Mouse (Mus musculus): ENCODE results near the gene Pros1. TPM values are rescaled to one million over a fixed set of nuclear protein-coding genes. Genes with fewer than 3 reads are reported as not detected.

Gene Pros1
- polyA plus RNA-seq, 1 experiment, result 60.1 TPM

DNA sequence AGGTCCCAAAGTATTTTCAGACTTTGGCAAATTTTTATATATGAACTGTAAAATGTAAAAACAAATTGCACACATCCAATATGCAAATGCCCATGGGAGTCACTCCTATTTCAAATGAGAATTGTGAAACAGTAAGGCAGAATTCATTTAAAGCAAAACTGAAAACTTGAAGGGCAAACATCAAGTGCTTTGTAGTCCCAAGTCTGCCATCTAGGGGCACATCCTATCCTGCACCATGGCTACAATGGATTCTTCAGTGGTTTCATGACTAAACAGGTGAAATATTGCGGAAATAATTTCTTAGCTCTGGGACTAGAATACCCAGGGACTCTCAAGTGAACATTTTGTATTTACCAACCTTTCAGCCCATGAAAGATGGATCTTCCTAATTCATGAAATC, 3.9 kb downstream of the Pros1 start:
- Histone ChIP-seq H3K4me3 (ENCODE audit: insufficient read depth, low read length) (no peak overlapping the region), H3K4me1 (ENCODE audit: control insufficient read depth, insufficient read depth, low read length) (peaks cover 29% of the 10 kb centered on the region), H3K27ac (ENCODE audit: insufficient read depth, low read depth, low read length) (peak overlapping the region; percentile 64)
- TF ChIP-seq CTCF (IDR thresholded peaks at IDR 0.05; ENCODE audit: low read depth, low read length) (no peak), POLR2A (IDR thresholded peaks at IDR 0.05; ENCODE audit: borderline replicate concordance, low read depth, low read length) (no peak)

DNA sequence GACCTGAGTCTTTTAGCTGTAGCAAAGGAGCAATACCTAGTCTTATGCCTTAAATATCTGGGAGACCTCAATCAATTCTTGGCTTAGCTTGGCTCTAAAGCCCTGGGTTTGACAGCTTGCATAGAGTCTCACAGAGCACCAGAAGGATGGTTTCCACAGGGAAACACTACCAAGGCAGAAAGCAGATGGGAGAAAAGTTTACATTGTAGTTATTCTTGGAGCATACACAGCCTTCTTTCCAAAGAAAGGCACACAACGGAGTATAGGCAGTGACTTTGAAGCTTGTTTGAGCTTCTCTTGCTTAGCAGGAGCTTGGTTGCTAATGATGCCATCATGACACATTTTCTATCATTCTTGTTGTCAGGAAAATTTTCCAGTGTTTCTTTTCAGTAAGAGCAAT, 6.0 kb downstream of the Pros1 start:
- Histone ChIP-seq H3K27ac (ENCODE audit: insufficient read depth, low read depth, low read length) (no peak overlapping the region), H3K4me3 (ENCODE audit: insufficient read depth, low read length) (no peak overlapping the region), H3K4me1 (ENCODE audit: control insufficient read depth, insufficient read depth, low read length) (peaks cover 26% of the 10 kb centered on the region)
- no peak for TF ChIP-seq POLR2A (IDR thresholded peaks at IDR 0.05; ENCODE audit: borderline replicate concordance, low read depth, low read length)
- TF ChIP-seq CTCF (IDR thresholded peaks at IDR 0.05; ENCODE audit: low read depth, low read length), result no peak

DNA sequence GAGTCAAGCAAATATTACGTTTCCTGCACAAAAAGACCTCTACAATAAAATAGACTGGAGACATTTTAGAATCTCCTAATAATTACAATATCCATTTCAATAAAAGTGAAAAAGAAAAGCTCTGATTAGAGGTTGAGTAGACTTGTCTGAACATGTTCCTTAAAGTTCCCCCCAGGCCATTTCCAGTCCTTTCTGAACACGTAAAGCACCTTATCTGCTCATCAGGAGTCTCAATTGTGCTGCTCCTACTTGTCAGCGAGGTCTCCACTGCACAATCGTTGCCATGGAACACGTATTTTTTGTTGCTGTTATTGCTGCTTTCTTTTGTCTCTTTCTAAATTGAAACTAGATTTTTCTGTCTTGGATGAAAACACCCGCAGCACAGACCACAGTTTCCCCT, 7.3 kb downstream of the Pros1 start:
- Histone ChIP-seq H3K4me3 (ENCODE audit: insufficient read depth, low read length) (no peak overlapping the region), H3K4me1 (ENCODE audit: control insufficient read depth, insufficient read depth, low read length) (peaks cover 17% of the 10 kb centered on the region), H3K27ac (ENCODE audit: insufficient read depth, low read depth, low read length) (no peak overlapping the region)
- no peak for TF ChIP-seq POLR2A (IDR thresholded peaks at IDR 0.05; ENCODE audit: borderline replicate concordance, low read depth, low read length)
- TF ChIP-seq CTCF (IDR thresholded peaks at IDR 0.05; ENCODE audit: low read depth, low read length), result no peak

DNA sequence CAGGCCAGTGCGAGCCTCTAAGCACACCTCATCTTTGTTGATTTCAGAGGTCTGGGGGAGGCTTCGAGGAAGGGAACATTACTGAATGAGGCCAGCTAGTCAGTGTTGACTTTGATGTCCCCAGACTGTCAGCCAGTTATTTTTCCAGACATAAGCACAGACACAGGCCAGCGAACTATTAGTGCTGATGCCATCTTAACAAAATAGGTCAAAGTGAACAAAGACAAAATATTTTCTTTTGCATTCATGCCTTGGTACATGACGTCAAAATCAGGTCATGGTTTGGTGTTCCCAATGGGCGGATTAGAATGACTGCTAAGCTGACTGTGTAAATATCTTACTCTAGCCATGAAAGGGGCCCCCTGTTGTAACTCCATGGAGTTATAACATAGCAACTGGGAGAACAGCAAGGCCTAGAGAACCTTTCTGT, 18.6 kb downstream of the Pros1 start:
- TF ChIP-seq CTCF (IDR thresholded peaks at IDR 0.05; ENCODE audit: low read depth, low read length), result no peak
- TF ChIP-seq POLR2A (IDR thresholded peaks at IDR 0.05; ENCODE audit: borderline replicate concordance, low read depth, low read length), result no peak
- Histone ChIP-seq H3K27ac (ENCODE audit: insufficient read depth, low read depth, low read length) (no peak overlapping the region), H3K4me1 (ENCODE audit: control insufficient read depth, insufficient read depth, low read length) (no peaks in the 10 kb centered on the region), H3K4me3 (ENCODE audit: insufficient read depth, low read length) (no peak overlapping the region)

DNA sequence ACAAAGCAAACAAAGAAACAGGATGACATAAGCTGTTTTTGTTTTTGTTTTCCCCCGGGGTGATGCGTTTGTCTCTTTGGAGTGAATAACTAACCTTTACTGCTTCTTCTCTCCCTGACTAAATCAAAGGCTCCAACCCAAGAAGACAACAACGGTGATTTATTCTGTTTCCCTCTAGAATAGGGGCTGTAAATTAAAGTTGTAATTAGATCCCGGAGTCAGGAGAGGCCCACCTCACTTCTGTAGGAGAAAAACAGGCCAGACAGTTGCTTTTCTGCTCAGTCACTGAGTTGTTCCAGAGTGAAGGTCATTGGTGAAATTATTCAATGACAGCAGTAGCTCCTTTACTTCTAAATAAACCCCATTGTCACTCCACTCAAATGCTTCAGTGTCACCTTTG, 19.1 kb downstream of the Pros1 start:
- Histone ChIP-seq H3K4me3 (ENCODE audit: insufficient read depth, low read length) (no peak overlapping the region), H3K4me1 (ENCODE audit: control insufficient read depth, insufficient read depth, low read length) (no peaks in the 10 kb centered on the region), H3K27ac (ENCODE audit: insufficient read depth, low read depth, low read length) (no peak overlapping the region)
- TF ChIP-seq POLR2A (IDR thresholded peaks at IDR 0.05; ENCODE audit: borderline replicate concordance, low read depth, low read length), result no peak
- TF ChIP-seq CTCF (IDR thresholded peaks at IDR 0.05; ENCODE audit: low read depth, low read length), result no peak

DNA sequence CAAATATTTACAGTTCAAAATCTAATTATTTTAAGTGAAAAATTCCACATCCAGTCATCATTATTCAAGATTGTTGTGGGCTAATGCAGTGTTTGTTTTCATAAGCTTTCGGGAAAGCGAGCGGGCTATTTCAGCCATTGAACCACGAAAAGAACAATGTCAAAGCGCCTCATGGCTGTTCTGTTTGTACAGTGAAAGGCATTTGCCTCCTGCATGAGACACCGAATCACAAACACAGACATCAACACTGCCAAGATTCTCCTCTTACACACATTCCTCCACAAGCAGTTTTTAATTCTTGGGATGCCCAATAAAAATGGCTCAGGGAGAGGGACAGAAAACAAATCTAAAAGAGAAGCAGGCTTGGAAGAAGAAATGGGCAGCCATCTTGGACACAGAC, 20.0 kb downstream of the Pros1 start:
- H3K27ac ChIP-seq (ENCODE audit: insufficient read depth, low read depth, low read length), result no peak overlapping the region
- no peak overlapping the region for H3K4me3 ChIP-seq (ENCODE audit: insufficient read depth, low read length)
- no peaks in the 10 kb centered on the region for H3K4me1 ChIP-seq (ENCODE audit: control insufficient read depth, insufficient read depth, low read length)
- no peak for TF ChIP-seq CTCF (IDR thresholded peaks at IDR 0.05; ENCODE audit: low read depth, low read length)
- TF ChIP-seq POLR2A (IDR thresholded peaks at IDR 0.05; ENCODE audit: borderline replicate concordance, low read depth, low read length), result no peak

DNA sequence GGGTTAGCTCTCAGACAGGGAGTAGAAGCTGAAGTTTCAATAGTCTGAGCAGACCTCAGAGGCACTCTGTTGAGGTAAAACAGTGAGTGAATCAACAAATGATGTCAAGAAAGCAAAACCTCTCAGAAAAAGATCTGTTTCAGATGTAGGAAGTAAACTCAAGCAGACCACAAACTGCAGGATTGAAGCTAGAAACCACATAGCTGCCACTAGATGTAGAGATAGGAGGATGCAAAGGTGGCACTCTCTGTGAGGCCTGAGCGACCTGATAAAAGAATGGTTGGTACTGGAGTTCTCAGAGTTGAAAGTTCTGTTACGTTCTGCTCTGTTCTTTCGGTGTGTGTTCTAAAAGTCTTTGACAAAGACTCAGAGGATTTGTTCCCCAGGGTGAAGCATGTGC, 41.7 kb downstream of the Pros1 start:
- no peaks in the 10 kb centered on the region; the same call in none of the 2 replicates for H3K4me1 ChIP-seq (ENCODE audit: control insufficient read depth, insufficient read depth, low read length)

DNA sequence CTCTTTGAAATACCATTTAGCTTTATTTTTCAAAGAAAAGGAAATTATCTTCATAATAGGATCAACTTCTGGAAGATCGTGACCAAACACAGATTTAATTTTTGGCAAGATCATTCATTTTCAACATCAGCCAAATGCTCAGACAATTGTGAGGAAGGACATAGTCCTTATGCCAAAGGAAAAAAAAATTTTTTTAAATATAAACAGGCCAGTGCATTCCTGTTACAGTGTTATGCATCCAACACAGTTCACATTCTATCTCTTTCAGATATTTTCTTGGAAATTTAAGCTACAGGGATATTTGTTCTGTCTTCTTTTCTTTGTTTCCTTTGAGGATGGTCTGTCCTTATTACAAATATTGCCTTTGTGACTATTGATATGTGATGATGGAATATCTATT, 57.3 kb downstream of the Pros1 start:
- no peak overlapping the region for H3K4me3 ChIP-seq (ENCODE audit: insufficient read depth, low read length)
- no peak for TF ChIP-seq POLR2A (IDR thresholded peaks at IDR 0.05; ENCODE audit: borderline replicate concordance, low read depth, low read length)
- no peak for TF ChIP-seq CTCF (IDR thresholded peaks at IDR 0.05; ENCODE audit: low read depth, low read length)
- H3K27ac ChIP-seq (ENCODE audit: insufficient read depth, low read depth, low read length), result no peak overlapping the region
- H3K4me1 ChIP-seq (ENCODE audit: control insufficient read depth, insufficient read depth, low read length), result no peaks in the 10 kb centered on the region

More for the DNA sequence above, 41.7 kb downstream of the Pros1 start:
- no peak overlapping the region for H3K27ac ChIP-seq (ENCODE audit: insufficient read depth, low read depth, low read length)
- H3K4me3 ChIP-seq (ENCODE audit: insufficient read depth, low read length), result no peak overlapping the region
- TF ChIP-seq POLR2A (IDR thresholded peaks at IDR 0.05; ENCODE audit: borderline replicate concordance, low read depth, low read length), result no peak
- no peak for TF ChIP-seq CTCF (IDR thresholded peaks at IDR 0.05; ENCODE audit: low read depth, low read length)

DNA sequence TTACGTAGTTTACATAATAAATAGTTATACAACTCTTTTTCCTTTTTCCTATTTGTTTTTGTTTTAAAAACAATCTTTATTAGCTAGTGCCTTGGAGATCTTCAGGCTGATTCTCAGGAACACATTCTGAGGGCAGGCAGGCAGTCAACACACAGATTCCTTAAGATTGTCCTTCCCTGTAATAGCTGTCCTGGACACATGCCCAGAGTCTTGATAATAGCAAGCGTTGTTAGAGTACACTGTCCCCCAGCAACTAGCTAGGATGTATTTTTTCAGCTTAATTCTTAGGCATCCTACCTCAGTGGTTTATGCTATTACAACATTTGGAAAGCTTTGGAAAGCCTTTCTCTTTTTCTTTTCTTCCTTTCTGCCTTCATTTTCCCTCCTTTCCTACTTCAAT, 58.1 kb downstream of the Pros1 start:
- Histone ChIP-seq H3K27ac (ENCODE audit: insufficient read depth, low read depth, low read length) (no peak overlapping the region), H3K4me1 (ENCODE audit: control insufficient read depth, insufficient read depth, low read length) (no peaks in the 10 kb centered on the region), H3K4me3 (ENCODE audit: insufficient read depth, low read length) (no peak overlapping the region)
- TF ChIP-seq POLR2A (IDR thresholded peaks at IDR 0.05; ENCODE audit: borderline replicate concordance, low read depth, low read length) (no peak), CTCF (IDR thresholded peaks at IDR 0.05; ENCODE audit: low read depth, low read length) (no peak)

DNA sequence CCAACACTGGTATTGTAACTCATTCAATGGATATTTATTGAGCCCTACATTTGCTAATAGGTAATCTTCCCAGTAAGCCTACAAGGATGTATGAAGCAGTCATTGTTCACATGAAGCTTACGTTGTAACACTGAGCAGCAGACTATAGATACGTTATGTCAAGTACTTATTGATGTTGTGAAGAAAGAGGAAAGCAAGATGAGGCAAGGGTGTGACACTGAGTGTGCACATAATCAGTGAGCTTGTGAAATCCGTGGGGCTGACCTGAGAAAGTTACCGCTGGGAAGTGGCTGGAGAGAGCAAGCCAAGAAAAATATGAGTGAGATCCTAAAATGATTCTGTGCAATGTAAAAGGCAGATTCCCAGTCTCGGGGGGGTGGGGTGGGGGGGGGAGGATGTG, 61.4 kb downstream of the Pros1 start:
- TF ChIP-seq POLR2A (IDR thresholded peaks at IDR 0.05; ENCODE audit: borderline replicate concordance, low read depth, low read length) (no peak), CTCF (IDR thresholded peaks at IDR 0.05; ENCODE audit: low read depth, low read length) (no peak)
- H3K4me3 ChIP-seq (ENCODE audit: insufficient read depth, low read length), result no peak overlapping the region
- no peak overlapping the region for H3K27ac ChIP-seq (ENCODE audit: insufficient read depth, low read depth, low read length)
- H3K4me1 ChIP-seq (ENCODE audit: control insufficient read depth, insufficient read depth, low read length), result no peaks in the 10 kb centered on the region

DNA sequence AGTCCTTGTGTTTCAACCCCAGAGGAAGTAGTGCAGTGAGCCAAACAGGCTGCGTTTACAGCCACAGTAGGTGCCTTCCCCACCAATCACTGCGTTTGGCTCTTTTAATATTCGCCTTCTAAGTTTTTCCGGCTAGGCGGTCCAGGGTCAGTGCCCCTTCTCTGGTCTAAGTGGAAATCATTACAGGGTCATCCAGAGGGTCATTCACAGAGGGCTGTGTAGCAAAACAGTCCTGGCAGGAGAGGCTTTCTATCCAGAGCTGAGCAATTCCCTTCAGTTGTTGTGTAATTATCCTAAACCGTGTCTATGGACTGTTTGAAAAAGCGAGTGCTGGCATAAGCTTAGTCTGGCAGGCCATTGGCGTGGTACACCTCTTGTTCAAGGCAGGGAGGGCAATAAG, 68.1 kb downstream of the Pros1 start:
- H3K4me1 ChIP-seq (ENCODE audit: control insufficient read depth, insufficient read depth, low read length), result 0 out of 2 replicates have a peak, but pooled peaks cover 2% of the 10 kb centered on the region
- H3K27ac ChIP-seq (ENCODE audit: insufficient read depth, low read depth, low read length), result no peak overlapping the region
- no peak overlapping the region for H3K4me3 ChIP-seq (ENCODE audit: insufficient read depth, low read length)
- no peak for TF ChIP-seq CTCF (IDR thresholded peaks at IDR 0.05; ENCODE audit: low read depth, low read length)
- no peak for TF ChIP-seq POLR2A (IDR thresholded peaks at IDR 0.05; ENCODE audit: borderline replicate concordance, low read depth, low read length)

Measured in bone marrow macrophage, adult 2 months (primary cell).